Mouse (Mus musculus): Measurements from ENCODE around the gene Lrp11. TPM values are rescaled to one million over a fixed set of nuclear protein-coding genes. Genes with fewer than 3 reads are reported as not detected.

The Lrp11 gene
- polyA plus RNA-seq, 1 experiment from 2014 or later, result 19.3 TPM

- peak; percentile 87 for ATAC-seq
- CTCF ChIA-PET, result no interaction called here
- H3K27me3 ChIP-seq, result no peaks in the 10 kb centered on the region
- no peak for DNase-seq (ENCODE audit: low read depth, low spot score)
- in situ Hi-C loops (cut with MboI; ENCODE audit: low pct_unique_long_range_greater_than_20kb), result no loop called here
- POLR2A ChIA-PET, result interaction anchor here (0.5 to 1.5 kb wide), 7 partner anchors 9 to 1123 kb away, joined by 3 to 6 read pairs (median 3); partner anchors contain the start of gene Katna1
- no peak for TF ChIP-seq CTCF (IDR thresholded peaks at IDR 0.05)
Observed at GRCm38 (mm10) chr10:7663159-7664026, 73.8 kb downstream of the Lrp11 start.

- ATAC-seq (no peak), DNase-seq (ENCODE audit: low read depth, low spot score) (no peak)
- CTCF ChIA-PET, result no interaction called here
- no peak for TF ChIP-seq CTCF (IDR thresholded peaks at IDR 0.05)
- no peaks in the 10 kb centered on the region for H3K27me3 ChIP-seq
- POLR2A ChIA-PET, result interaction anchor here (0.6 to 0.8 kb wide), 4 partner anchors 8 to 1122 kb away, joined by 3 to 4 read pairs (median 3); no protein-coding TSS in a partner anchor
- in situ Hi-C loops (cut with MboI; ENCODE audit: low pct_unique_long_range_greater_than_20kb), result no loop called here
Observed at GRCm38 (mm10) chr10:7664027-7664526, 74.5 kb downstream of the Lrp11 start.

GRCm38 (mm10) chr10:7664889-7665288, 75.3 kb downstream of the Lrp11 start:
- no peak for TF ChIP-seq CTCF (IDR thresholded peaks at IDR 0.05)
- H3K27me3 ChIP-seq, result no peaks in the 10 kb centered on the region
- DNase-seq (ENCODE audit: low read depth, low spot score) (no peak), ATAC-seq (no peak)
- in situ Hi-C loops (cut with MboI; ENCODE audit: low pct_unique_long_range_greater_than_20kb), result no loop called here
- ChIA-PET POLR2A (no interaction called here), CTCF (no interaction called here)

GRCm38 (mm10) chr10:7667342-7667802, 77.8 kb downstream of the Lrp11 start, which contains the start of gene Nup43:
Gene Nup43, plus strand, starts transcription at chr10:7667503.
- DNase-seq (ENCODE audit: low read depth, low spot score), result no peak
- H3K27me3 ChIP-seq, result no peaks in the 10 kb centered on the region
- in situ Hi-C loops (cut with MboI; ENCODE audit: low pct_unique_long_range_greater_than_20kb), result no loop called here
- no peak for TF ChIP-seq CTCF (IDR thresholded peaks at IDR 0.05)
- ChIA-PET CTCF (no interaction called here), POLR2A (no interaction called here)
- ATAC-seq, result peak; percentile 77

GRCm38 (mm10) chr10:7673673-7674072, 84.1 kb downstream of the Lrp11 start:
- CTCF ChIA-PET, result no interaction called here

More at GRCm38 (mm10) chr10:7673673-7674072, 84.1 kb downstream of the Lrp11 start:
- peak; percentile 57 for ATAC-seq
- POLR2A ChIA-PET, result no interaction called here
- in situ Hi-C loops (cut with MboI; ENCODE audit: low pct_unique_long_range_greater_than_20kb), result no loop called here
- no peaks in the 10 kb centered on the region for H3K27me3 ChIP-seq
- peak; percentile 64 for TF ChIP-seq CTCF (IDR thresholded peaks at IDR 0.05)
- DNase-seq (ENCODE audit: low read depth, low spot score), result no peak

Other genes starting within 250 kb of the Lrp11 start
- gene Ulbp1, start 116.2 kb upstream of the Lrp11 start, polyA plus RNA-seq (2021), result 0.85 TPM
- 21.9 TPM for gene Nup43, start 77.7 kb downstream of the Lrp11 start, polyA plus RNA-seq (2021)
- gene Pcmt1, start 91.3 kb downstream of the Lrp11 start, polyA plus RNA-seq (2021), result 66.8 TPM
- 26.4 TPM for gene Lats1, start 91.4 kb downstream of the Lrp11 start, polyA plus RNA-seq (2021)
- 34.4 TPM for gene Katna1, start 136.2 kb downstream of the Lrp11 start, polyA plus RNA-seq (2021)
- 75.2 TPM for gene Ginm1, start 203.0 kb downstream of the Lrp11 start, polyA plus RNA-seq (2021)
- 25.0 TPM for gene Ppil4, start 203.1 kb downstream of the Lrp11 start, polyA plus RNA-seq (2021)
- gene Zc3h12d, start 242.7 kb downstream of the Lrp11 start, polyA plus RNA-seq (2021), result not detected